Mouse (Mus musculus) bone marrow macrophage, adult 2 months (primary cell): ENCODE measurements around the gene Dazap2.

Experiments
- CTCF ChIP-seq: IDR thresholded peaks from 2 replicates; pipeline ENCODE4 v1.5.1; 2012; ENCODE audit warnings: low read depth, mild to moderate bottlenecking, low read length, moderate library complexity
- POLR2A ChIP-seq: IDR thresholded peaks from 2 replicates; pipeline ENCODE4 v1.6.1; 2012; ENCODE audit warnings: mild to moderate bottlenecking, low read depth, low read length, borderline replicate concordance

DNA sequence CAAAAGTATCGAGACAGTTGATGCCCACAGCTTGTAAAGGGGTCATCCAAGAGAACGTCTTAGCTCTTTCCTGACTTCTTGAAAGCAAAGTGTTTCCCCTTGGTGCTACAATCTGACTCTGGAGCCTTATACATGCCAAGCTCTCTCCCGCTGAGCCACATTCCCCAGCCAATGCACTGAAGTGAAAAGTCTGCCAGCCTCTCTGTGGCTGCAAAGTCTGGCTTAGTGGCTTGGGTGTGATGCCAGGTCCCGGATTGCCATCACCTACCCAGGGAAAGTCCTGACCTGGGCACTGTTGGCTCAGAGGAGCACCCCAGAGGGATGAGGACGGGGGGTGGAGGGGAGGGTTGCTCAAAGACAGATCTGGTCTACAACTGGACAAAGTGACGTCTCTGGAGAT is 38.3 kb upstream of the Dazap2 start:
- TF ChIP-seq CTCF (no peak), POLR2A (no peak)
